Mouse (Mus musculus) hindbrain, embryonic 10.5 days (tissue): ENCODE results near the gene Tnfaip3. TPM values are rescaled to one million over a fixed set of nuclear protein-coding genes. Genes with fewer than 3 reads are reported as not detected.

Experiments
- DNase-seq: peaks from one replicate; pipeline ENCODE4 v3.0.0-alpha.2; 2017; ENCODE audit warnings: low spot score
- H3K27ac ChIP-seq: fragments of 300-500 bp; sonication (generic); 2 replicates; pipeline ENCODE4 v1.5.1; 2016; ENCODE audit warnings: mild to moderate bottlenecking, moderate library complexity
- H3K27me3 ChIP-seq: fragments of 300-500 bp; sonication (generic); 2 replicates; pipeline ENCODE4 v1.6.1; 2016; ENCODE audit warnings: mild to moderate bottlenecking; ENCODE audit not compliant: poor library complexity, insufficient read depth, severe bottlenecking
- H3K36me3 ChIP-seq: fragments of 300-500 bp; sonication (generic); 2 replicates; pipeline ENCODE4 v1.6.1; 2016; ENCODE audit warnings: mild to moderate bottlenecking, moderate library complexity
- H3K4me1 ChIP-seq: fragments of 300-500 bp; sonication (generic); replicated peaks from 2 replicates; pipeline ENCODE4 v1.6.1; 2016; ENCODE audit warnings: mild to moderate bottlenecking
- H3K4me3 ChIP-seq: fragments of 300-500 bp; sonication (generic); 2 replicates; pipeline ENCODE4 v1.5.1; 2016; ENCODE audit warnings: mild to moderate bottlenecking, moderate library complexity
- H3K9me3 ChIP-seq: fragments of 300-500 bp; sonication (generic); 2 replicates; pipeline ENCODE4 v1.6.1; 2016; ENCODE audit warnings: mild to moderate bottlenecking, moderate library complexity
- WGBS: fragments of 180-500 bp; shearing (Covaris S2); methylation state at CpG from one replicate; pipeline ENCODE4 v1.1.7; 2016; 5-methylcytosine and 5-hydroxymethylcytosine counted together
- polyA plus RNA-seq: library from polyadenylated mRNA; unstranded; fragments of >200 nt; fragmentation: Nextera tagmentation; extraction: Ambion mirVana; gene quantifications from 2 replicates; pipeline ENCODE4 v1.2.1, GENCODE M21; 2016

The Tnfaip3 gene
- polyA plus RNA-seq, 1 experiment from 2014 or later, result 1.1 TPM

GRCm38 (mm10) chr10:19011832-19012440, 3.5 kb downstream of the Tnfaip3 start:
- Histone ChIP-seq H3K9me3 (no peaks in the 10 kb centered on the region), H3K27me3 (peaks cover 15% of the 10 kb centered on the region), H3K4me1 (peaks cover 18% of the 10 kb centered on the region), H3K27ac (no peak overlapping the region), H3K4me3 (no peak overlapping the region), H3K36me3 (peaks cover 5% of the 10 kb centered on the region; the same call in 1 of the 2 replicates)
- DNase-seq, result no peak
- 84% methylated on average over 7 of the region's 7 CpGs for WGBS

- Histone ChIP-seq H3K36me3 (peaks cover 11% of the 10 kb centered on the region; the same call in 1 of the 2 replicates), H3K27me3 (peaks cover 4% of the 10 kb centered on the region; the same call in 1 of the 2 replicates), H3K27ac (no peak overlapping the region), H3K4me3 (no peak overlapping the region), H3K9me3 (no peaks in the 10 kb centered on the region), H3K4me1 (peaks cover 9% of the 10 kb centered on the region)
- WGBS, result 93% methylated on average over 8 of the region's 8 CpGs
- no peak for DNase-seq
These were observed 5.0 kb downstream of the Tnfaip3 start for GRCm38 (mm10) chr10:19010414-19010813.

GRCm38 (mm10) chr10:19009186-19009672, 6.2 kb downstream of the Tnfaip3 start:
- WGBS, result 79% methylated on average over 8 of the region's 8 CpGs
- DNase-seq, result no peak
- Histone ChIP-seq H3K9me3 (no peaks in the 10 kb centered on the region), H3K27ac (no peak overlapping the region), H3K36me3 (peaks cover 23% of the 10 kb centered on the region), H3K27me3 (peaks cover 4% of the 10 kb centered on the region; the same call in 1 of the 2 replicates), H3K4me3 (no peak overlapping the region), H3K4me1 (peaks cover 2% of the 10 kb centered on the region)

- Histone ChIP-seq H3K27me3 (peaks cover 3% of the 10 kb centered on the region; the same call in 1 of the 2 replicates), H3K9me3 (no peaks in the 10 kb centered on the region), H3K27ac (no peak overlapping the region), H3K4me1 (no peaks in the 10 kb centered on the region), H3K4me3 (no peak overlapping the region), H3K36me3 (peaks cover 25% of the 10 kb centered on the region)
- no peak for DNase-seq
- WGBS, result 94% methylated on average over 4 of the region's 4 CpGs
These were observed 6.9 kb downstream of the Tnfaip3 start for GRCm38 (mm10) chr10:19008607-19008940.

GRCm38 (mm10) chr10:19007897-19008606, 7.4 kb downstream of the Tnfaip3 start:
- no peak overlapping the region for H3K27ac ChIP-seq
- WGBS, result 75% methylated on average over 8 of the region's 8 CpGs
- peaks cover 25% of the 10 kb centered on the region for H3K36me3 ChIP-seq
- DNase-seq, result no peak
- H3K4me3 ChIP-seq, result no peak overlapping the region
- no peaks in the 10 kb centered on the region for H3K27me3 ChIP-seq
- H3K4me1 ChIP-seq, result no peaks in the 10 kb centered on the region
- H3K9me3 ChIP-seq, result no peaks in the 10 kb centered on the region

- Histone ChIP-seq H3K9me3 (no peaks in the 10 kb centered on the region), H3K4me3 (no peak overlapping the region), H3K36me3 (peaks cover 43% of the 10 kb centered on the region), H3K4me1 (no peaks in the 10 kb centered on the region), H3K27me3 (no peaks in the 10 kb centered on the region), H3K27ac (no peak overlapping the region)
- no peak for DNase-seq
- 91% methylated on average over 12 of the region's 12 CpGs for WGBS
These were observed 13.2 kb downstream of the Tnfaip3 start for GRCm38 (mm10) chr10:19002091-19002785.

- Histone ChIP-seq H3K36me3 (peaks cover 23% of the 10 kb centered on the region), H3K9me3 (no peaks in the 10 kb centered on the region), H3K27ac (no peak overlapping the region), H3K4me3 (no peak overlapping the region), H3K4me1 (no peaks in the 10 kb centered on the region), H3K27me3 (no peaks in the 10 kb centered on the region)
- no peak for DNase-seq
- 80% methylated on average over 2 of the region's 2 CpGs for WGBS
These were observed 16.0 kb downstream of the Tnfaip3 start for GRCm38 (mm10) chr10:18999427-18999826.

GRCm38 (mm10) chr10:18996331-18996730, 19.1 kb downstream of the Tnfaip3 start:
- Histone ChIP-seq H3K4me1 (no peaks in the 10 kb centered on the region), H3K9me3 (no peaks in the 10 kb centered on the region), H3K27me3 (no peaks in the 10 kb centered on the region), H3K27ac (no peak overlapping the region), H3K36me3 (peaks cover 4% of the 10 kb centered on the region; the same call in 1 of the 2 replicates), H3K4me3 (no peak overlapping the region)
- DNase-seq, result no peak

GRCm38 (mm10) chr10:18995465-18996261, 19.8 kb downstream of the Tnfaip3 start:
- 89% methylated on average over 12 of the region's 12 CpGs for WGBS
- DNase-seq, result no peak

GRCm38 (mm10) chr10:18992971-18993370, 22.5 kb downstream of the Tnfaip3 start:
- no peak for DNase-seq
- no peaks in the 10 kb centered on the region for H3K9me3 ChIP-seq
- no peaks in the 10 kb centered on the region for H3K27me3 ChIP-seq
- H3K27ac ChIP-seq, result no peak overlapping the region
- no peaks in the 10 kb centered on the region for H3K4me1 ChIP-seq
- H3K36me3 ChIP-seq, result no peaks in the 10 kb centered on the region
- 91% methylated on average over 4 of the region's 4 CpGs for WGBS
- no peak overlapping the region for H3K4me3 ChIP-seq

More at GRCm38 (mm10) chr10:18995465-18996261, 19.8 kb downstream of the Tnfaip3 start:
- no peak overlapping the region for H3K4me3 ChIP-seq
- H3K27me3 ChIP-seq, result no peaks in the 10 kb centered on the region
- H3K9me3 ChIP-seq, result no peaks in the 10 kb centered on the region
- H3K36me3 ChIP-seq, result no peaks in the 10 kb centered on the region
- no peaks in the 10 kb centered on the region for H3K4me1 ChIP-seq
- no peak overlapping the region for H3K27ac ChIP-seq

GRCm38 (mm10) chr10:18991057-18991456, 24.4 kb downstream of the Tnfaip3 start:
- no peaks in the 10 kb centered on the region for H3K36me3 ChIP-seq
- peaks cover 7% of the 10 kb centered on the region; the same call in 1 of the 2 replicates for H3K4me1 ChIP-seq
- no peak overlapping the region for H3K4me3 ChIP-seq
- H3K27ac ChIP-seq, result no peak overlapping the region
- no peak for DNase-seq
- H3K27me3 ChIP-seq, result no peaks in the 10 kb centered on the region
- WGBS, result 89% methylated on average over 4 of the region's 4 CpGs
- no peaks in the 10 kb centered on the region for H3K9me3 ChIP-seq

GRCm38 (mm10) chr10:18987907-18988199, 27.6 kb downstream of the Tnfaip3 start:
- H3K27ac ChIP-seq, result no peak overlapping the region
- no peak for DNase-seq
- H3K9me3 ChIP-seq, result no peaks in the 10 kb centered on the region
- peaks cover 7% of the 10 kb centered on the region; the same call in 1 of the 2 replicates for H3K4me1 ChIP-seq
- H3K27me3 ChIP-seq, result no peaks in the 10 kb centered on the region
- WGBS, result 69% methylated on average over 2 of the region's 2 CpGs
- no peaks in the 10 kb centered on the region for H3K36me3 ChIP-seq
- H3K4me3 ChIP-seq, result no peak overlapping the region
